Mouse (Mus musculus): ENCODE measurements around the gene Fes. TPM values are rescaled to one million over a fixed set of nuclear protein-coding genes. Genes with fewer than 3 reads are reported as not detected.

The Fes gene
- polyA plus RNA-seq, 1 experiment from 2014 or later, result 9.0 TPM

DNA sequence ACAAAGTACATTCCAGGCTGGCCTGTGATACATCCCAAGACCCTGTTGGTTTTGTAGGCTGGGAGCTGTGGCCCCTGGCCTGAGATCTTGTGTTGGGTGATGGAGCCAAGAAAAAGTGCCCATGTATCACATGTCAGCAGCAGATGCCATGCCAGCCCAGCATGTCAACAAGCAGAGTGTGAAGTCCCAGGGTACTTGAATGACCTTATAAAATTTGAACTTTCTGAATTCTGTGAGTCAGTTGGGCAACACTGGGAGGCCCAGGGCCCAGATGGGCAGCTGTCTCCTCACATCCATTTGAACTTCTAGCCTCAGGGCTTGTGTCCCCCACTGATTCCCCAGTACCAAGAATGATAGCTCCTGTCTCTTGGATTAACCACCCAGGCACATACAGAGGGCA, 29.9 kb upstream of the Fes start:
- Histone ChIP-seq H3K4me3 (no peak overlapping the region), H3K9ac (no peak overlapping the region), H3K4me1 (no peaks in the 10 kb centered on the region), H3K27ac (no peak overlapping the region), H3K36me3 (no peaks in the 10 kb centered on the region), H3K27me3 (replicated peaks) (no peaks in the 10 kb centered on the region), H3K4me2 (replicated peaks) (no peak overlapping the region), H3K9me3 (no peaks in the 10 kb centered on the region)
- no peak for ATAC-seq (ENCODE audit: low FRiP score, low read depth)

DNA sequence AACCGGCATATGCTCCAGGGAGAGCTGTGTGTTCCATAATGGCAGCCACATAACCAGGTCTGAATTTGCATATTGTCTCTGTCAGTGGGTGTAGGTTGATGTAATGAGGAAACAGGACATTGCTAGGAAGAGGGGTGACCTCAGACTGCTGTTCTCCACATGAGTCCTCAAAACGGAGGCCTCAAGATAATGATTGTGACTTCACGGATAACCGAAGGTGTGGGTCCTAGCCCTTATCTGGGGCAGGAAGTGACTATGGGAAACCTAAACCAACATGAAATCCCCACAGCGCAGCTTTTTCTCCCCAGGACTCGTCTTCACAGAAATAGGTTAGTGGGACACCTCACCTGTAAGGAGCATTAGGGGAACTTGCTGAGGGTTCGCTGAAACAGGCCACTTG, 29.2 kb upstream of the Fes start:
- Histone ChIP-seq H3K4me3 (no peak overlapping the region), H3K9me3 (no peaks in the 10 kb centered on the region), H3K9ac (no peak overlapping the region), H3K27ac (no peak overlapping the region), H3K4me1 (no peaks in the 10 kb centered on the region), H3K36me3 (no peaks in the 10 kb centered on the region), H3K27me3 (replicated peaks) (no peaks in the 10 kb centered on the region), H3K4me2 (replicated peaks) (no peak overlapping the region)
- 89% methylated on average over 7 of the region's 7 CpGs for WGBS
- ATAC-seq (ENCODE audit: low FRiP score, low read depth), result no peak

DNA sequence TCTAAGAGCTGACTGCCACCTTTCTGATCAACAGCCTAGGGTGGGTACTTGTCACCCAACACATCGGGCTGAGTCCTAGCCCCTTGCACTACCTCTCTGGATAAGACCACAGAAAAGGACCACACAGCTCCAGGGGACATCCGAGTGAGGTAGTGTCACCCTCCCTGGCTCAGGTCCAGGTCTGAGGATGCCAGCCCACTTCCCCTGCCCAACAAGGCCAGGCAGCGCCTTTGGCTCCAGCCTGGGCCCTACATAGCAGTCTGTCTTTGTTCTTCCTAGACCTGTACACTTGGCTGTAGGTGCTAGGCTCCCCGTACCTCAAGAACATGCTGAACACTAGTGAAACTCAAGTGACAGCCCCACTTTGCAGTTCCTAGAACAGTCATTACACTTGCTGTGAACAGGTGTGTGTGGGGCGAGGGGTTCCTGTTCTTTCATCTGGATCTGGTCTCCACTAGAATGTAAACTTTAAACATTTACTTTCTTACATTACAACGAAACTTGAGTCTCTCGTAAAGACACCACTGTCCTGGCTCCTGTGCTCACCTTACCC, 26.6 kb upstream of the Fes start:
- WGBS, result 86% methylated on average over 7 of the region's 7 CpGs
- Histone ChIP-seq H3K27ac (no peak overlapping the region), H3K4me1 (no peaks in the 10 kb centered on the region), H3K4me2 (replicated peaks) (no peak overlapping the region), H3K9me3 (no peaks in the 10 kb centered on the region), H3K27me3 (replicated peaks) (no peaks in the 10 kb centered on the region), H3K4me3 (no peak overlapping the region), H3K9ac (no peak overlapping the region), H3K36me3 (no peaks in the 10 kb centered on the region)
- no peak for ATAC-seq (ENCODE audit: low FRiP score, low read depth)

DNA sequence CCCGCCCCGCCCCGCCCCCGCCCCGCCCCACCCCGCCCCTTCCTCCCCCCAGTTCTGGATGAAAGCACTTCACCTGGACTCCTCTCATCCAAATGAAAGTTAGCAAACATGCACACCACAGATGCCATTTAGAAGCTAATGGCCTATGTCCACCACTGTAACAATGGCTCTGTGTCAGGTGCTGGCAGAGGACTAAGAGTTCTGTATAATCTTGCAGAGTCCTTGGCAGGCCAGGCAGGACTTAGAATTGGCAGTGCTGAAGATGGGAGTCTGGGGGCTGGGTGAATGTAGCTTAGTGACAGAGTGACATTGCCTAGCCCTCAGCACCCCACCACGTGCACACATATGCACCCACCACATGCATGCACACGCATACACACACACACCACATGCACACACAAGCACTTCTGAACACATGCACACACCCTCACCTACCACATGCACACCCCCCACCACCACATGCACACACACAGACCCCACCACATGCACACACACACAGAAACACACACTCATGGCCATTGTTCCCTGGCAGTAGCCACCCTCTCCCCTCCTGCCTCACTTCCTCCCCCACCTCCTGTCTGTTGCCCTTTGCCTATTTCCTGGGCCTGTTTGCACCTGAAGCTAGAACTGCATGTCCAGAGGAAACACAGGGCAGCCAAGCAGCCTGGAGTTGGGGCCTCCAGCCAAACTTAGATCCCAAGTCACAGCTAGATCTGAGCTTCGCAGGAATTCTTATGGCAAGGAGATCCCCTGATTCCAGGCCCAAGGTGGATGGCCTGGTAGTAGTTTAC, 26.0 kb upstream of the Fes start:
- no peaks in the 10 kb centered on the region for H3K4me1 ChIP-seq
- no peaks in the 10 kb centered on the region for H3K9me3 ChIP-seq
- 75% methylated on average over 9 of the region's 9 CpGs for WGBS
- H3K27ac ChIP-seq, result no peak overlapping the region
- no peak overlapping the region for H3K9ac ChIP-seq
- no peak overlapping the region for H3K4me3 ChIP-seq
- H3K4me2 ChIP-seq (replicated peaks), result no peak overlapping the region
- H3K36me3 ChIP-seq, result no peaks in the 10 kb centered on the region
- no peaks in the 10 kb centered on the region for H3K27me3 ChIP-seq (replicated peaks)
- no peak for ATAC-seq (ENCODE audit: low FRiP score, low read depth)

DNA sequence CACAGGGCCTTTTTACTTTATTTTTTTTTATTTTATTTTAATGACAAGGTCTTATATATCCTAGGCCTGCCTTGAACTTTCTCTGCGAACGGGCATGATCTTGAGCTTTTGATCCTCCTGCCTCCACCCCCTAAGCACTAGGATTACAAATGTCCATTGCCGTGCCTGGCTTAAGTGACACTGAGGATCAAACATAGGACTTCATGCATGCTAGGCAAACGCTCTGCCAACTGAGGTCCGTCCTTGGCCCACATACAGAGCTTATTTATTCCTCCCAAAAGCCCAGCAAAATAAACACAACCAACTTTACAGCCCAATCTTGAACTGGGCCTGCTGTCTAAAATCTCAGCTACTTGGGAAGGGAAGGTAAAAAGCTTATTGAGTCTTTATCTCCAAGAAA, 25.0 kb upstream of the Fes start:
- Histone ChIP-seq H3K4me2 (replicated peaks) (no peak overlapping the region), H3K27me3 (replicated peaks) (no peaks in the 10 kb centered on the region), H3K4me1 (no peaks in the 10 kb centered on the region), H3K4me3 (no peak overlapping the region), H3K36me3 (no peaks in the 10 kb centered on the region), H3K27ac (no peak overlapping the region), H3K9me3 (no peaks in the 10 kb centered on the region), H3K9ac (no peak overlapping the region)
- 85% methylated on average over 5 of the region's 5 CpGs for WGBS
- no peak for ATAC-seq (ENCODE audit: low FRiP score, low read depth)

DNA sequence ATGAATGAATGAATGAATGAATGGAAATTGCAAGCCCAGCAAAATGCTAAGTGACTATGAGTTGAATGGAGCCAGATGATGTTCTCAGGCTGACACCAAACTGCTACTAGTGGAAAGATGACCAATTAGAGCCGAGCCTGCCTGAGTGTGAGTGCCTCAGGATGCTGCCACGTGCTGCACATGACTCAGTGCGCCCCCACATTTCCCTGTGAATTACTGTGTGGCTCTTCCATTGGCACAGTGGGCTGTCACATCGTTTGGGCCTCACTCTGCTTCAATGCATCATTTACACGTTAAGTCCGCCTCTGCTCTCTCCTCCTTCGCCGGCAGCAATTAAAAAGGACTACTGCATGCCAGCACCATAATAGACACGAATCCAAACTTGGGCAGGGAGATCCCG, 24.5 kb upstream of the Fes start:
- Histone ChIP-seq H3K36me3 (no peaks in the 10 kb centered on the region), H3K4me2 (replicated peaks) (no peak overlapping the region), H3K4me1 (no peaks in the 10 kb centered on the region), H3K4me3 (no peak overlapping the region), H3K27me3 (replicated peaks) (no peaks in the 10 kb centered on the region), H3K9me3 (no peaks in the 10 kb centered on the region), H3K27ac (no peak overlapping the region), H3K9ac (no peak overlapping the region)
- no peak for ATAC-seq (ENCODE audit: low FRiP score, low read depth)
- 72% methylated on average over 10 of the region's 10 CpGs for WGBS

DNA sequence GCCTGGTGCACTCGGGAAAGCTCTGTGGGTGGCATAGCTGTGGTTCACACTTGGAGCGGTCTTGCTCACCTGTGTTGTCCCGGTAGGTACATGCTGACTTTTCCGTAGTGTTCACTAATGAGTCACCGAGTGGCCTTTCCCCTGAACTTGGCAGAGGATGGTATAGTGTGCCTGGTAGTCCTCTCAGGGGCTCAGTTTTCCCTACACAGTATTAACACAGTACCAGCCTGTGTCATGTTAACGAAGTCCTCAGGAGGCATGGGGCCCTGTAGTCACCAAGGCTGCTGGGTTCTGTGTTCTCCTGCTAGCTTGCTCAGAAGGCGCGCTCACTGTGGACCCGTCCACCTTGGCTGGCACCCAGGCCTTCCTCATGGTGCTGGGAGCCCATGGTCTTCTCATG, 22.6 kb upstream of the Fes start:
- Histone ChIP-seq H3K4me3 (no peak overlapping the region), H3K27ac (no peak overlapping the region), H3K4me1 (no peaks in the 10 kb centered on the region), H3K9me3 (no peaks in the 10 kb centered on the region), H3K9ac (no peak overlapping the region), H3K36me3 (no peaks in the 10 kb centered on the region), H3K4me2 (replicated peaks) (no peak overlapping the region), H3K27me3 (replicated peaks) (no peaks in the 10 kb centered on the region)
- no peak for ATAC-seq (ENCODE audit: low FRiP score, low read depth)
- WGBS, result 77% methylated on average over 9 of the region's 9 CpGs

DNA sequence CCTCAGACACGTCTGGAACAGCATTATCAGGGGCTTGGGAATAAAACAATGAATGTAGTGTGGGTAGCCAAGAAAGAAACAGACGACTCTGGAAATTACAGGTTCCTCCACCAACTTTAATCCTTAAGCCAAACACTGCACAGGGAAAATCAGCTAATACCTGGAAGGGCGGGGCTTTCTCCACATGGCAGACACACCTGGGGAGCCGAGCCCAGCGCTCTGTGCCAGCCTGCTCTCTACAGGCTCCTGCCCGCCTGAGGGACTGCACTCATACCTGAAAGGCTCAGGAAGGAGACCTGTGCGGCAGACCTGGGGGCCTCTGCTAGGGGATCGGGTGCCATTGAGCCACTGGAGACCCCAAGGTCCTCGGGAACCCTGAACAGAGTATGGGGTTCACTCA, 20.0 kb upstream of the Fes start:
- no peak overlapping the region for H3K4me2 ChIP-seq (replicated peaks)
- ATAC-seq (ENCODE audit: low FRiP score, low read depth), result no peak
- H3K27me3 ChIP-seq (replicated peaks), result peaks cover 14% of the 10 kb centered on the region
- no peaks in the 10 kb centered on the region for H3K4me1 ChIP-seq
- 81% methylated on average over 9 of the region's 9 CpGs for WGBS
- no peaks in the 10 kb centered on the region for H3K36me3 ChIP-seq
- H3K27ac ChIP-seq, result no peak overlapping the region
- no peak overlapping the region for H3K9ac ChIP-seq
- no peak overlapping the region for H3K4me3 ChIP-seq
- no peaks in the 10 kb centered on the region for H3K9me3 ChIP-seq

DNA sequence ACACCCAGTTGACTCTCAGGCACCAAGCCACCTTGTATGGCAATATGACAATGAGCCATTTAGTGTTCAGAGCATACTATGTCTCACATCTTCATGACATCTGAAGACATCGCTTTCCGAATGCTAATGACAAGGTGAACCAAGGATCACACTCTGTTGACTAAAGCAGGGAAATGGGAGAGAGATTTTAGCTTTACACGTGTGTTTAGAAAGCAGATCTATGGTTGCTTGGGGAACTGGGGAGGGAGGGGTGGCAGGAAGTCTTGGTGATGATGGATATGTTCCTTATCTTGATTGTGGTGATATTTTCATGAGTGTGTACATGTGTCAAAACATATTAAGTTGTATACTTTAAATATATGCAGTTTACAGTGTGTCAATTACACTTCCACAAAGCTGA, 18.4 kb upstream of the Fes start:
- Histone ChIP-seq H3K9ac (no peak overlapping the region), H3K4me1 (peaks cover 8% of the 10 kb centered on the region), H3K4me2 (replicated peaks) (no peak overlapping the region), H3K4me3 (no peak overlapping the region), H3K9me3 (no peaks in the 10 kb centered on the region), H3K27ac (no peak overlapping the region), H3K36me3 (no peaks in the 10 kb centered on the region), H3K27me3 (replicated peaks) (peaks cover 14% of the 10 kb centered on the region)
- WGBS, result 92% methylated on average over 3 of the region's 3 CpGs
- no peak for ATAC-seq (ENCODE audit: low FRiP score, low read depth)

DNA sequence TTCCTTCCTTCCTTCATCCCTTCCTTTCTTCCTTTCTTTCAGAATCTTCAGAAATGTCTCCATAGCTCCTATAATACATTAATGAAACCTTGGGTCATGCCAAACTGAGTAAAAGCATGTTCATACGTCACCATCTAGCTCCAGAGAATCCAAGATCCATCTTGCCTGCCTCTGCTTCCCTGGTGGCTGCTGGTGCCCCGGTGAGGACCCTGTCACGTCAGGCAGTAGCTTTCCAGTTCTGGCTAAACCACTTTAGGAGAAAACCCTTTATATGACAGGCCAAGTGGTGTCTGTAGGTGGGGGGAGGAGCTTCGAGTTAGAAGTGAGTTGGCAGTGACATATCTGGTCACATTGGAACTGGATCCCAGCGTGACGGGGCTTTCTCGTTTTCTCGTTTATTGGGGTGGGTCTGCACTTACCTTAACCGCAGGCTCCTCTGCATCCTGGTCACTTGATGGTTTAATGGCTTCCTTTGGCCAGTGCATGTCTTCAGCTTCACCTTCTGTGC, 17.5 kb upstream of the Fes start, which contains the start of gene Furin:
Furin (minus strand) TSS at position 249 of the 508 bp plus-strand sequence.
- H3K27ac ChIP-seq, result no peak within 1 kb of the TSS
- H3K9me3 ChIP-seq, result no peaks in the 10 kb centered on the region
- H3K36me3 ChIP-seq, result no peaks in the 10 kb centered on the region
- peaks cover 14% of the 10 kb centered on the region for H3K27me3 ChIP-seq (replicated peaks)
- H3K4me2 ChIP-seq (replicated peaks), result no peak within 1 kb of the TSS
- peaks cover 16% of the 10 kb centered on the region for H3K4me1 ChIP-seq
- WGBS, result 73% methylated on average over 9 of the region's 9 CpGs
- no peak within 1 kb of the TSS for H3K4me3 ChIP-seq
- H3K9ac ChIP-seq, result no peak within 1 kb of the TSS
- no peak for ATAC-seq (ENCODE audit: low FRiP score, low read depth)

DNA sequence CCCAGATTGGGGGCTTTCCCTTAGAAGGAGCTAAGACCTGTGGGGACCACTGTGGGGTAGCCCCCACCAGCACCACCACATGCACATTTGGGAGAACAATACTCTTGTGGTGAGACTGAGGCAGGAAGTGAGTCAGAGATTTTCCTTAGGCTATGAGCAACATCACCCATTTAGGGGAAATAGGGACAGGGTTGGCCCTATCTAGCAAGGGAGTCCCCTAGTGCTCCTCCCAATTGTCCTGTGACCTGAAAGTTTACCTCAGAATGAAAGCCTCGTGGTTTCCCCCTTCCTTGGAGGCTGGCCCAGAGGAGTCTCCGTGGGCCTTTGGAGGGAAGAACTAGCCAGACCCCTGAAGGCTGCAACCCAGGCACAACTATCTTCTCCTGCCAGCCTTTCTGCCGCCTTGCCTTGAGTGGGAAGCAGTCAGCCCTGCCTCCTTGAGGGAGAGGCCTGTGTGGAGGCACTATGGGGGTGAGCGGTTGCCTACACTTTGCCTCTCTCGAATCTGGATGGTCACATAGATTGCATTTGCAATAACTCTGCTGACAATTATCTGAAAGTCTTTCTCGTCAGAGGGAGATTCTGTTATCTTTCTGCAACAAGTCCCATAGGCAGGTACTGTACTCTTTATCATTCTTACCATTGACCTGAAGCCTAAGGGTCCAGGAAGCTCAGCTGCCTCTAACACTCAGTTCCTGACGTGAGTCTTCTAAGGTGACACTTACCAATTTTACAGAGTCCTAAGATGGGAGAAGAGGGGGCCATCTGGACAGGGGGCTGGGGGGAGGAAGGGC, 16.6 kb upstream of the Fes start:
- H3K27ac ChIP-seq, result no peak overlapping the region

DNA sequence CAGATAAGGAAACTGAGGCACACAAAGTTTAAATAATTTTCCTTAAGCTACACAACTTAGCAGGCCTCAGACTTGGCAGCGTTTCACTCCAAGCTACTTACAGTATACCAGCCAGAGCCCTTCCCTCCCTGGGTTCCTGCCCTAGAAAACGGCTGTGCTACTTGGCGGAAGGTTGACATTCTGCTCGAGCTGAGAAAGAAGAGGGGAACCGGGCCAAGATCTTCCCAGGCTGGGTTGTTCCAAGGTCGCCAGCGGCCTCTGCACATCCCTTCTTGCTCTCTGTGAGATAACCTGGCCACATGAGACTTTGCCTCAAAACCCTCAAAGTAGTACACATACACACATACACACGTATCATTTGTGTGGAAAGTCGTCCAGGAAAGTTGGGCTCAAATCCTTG, 15.8 kb upstream of the Fes start:
- Histone ChIP-seq H3K4me3 (no peak overlapping the region), H3K4me1 (peaks cover 21% of the 10 kb centered on the region)
- no peak for ATAC-seq (ENCODE audit: low FRiP score, low read depth)

More for the DNA sequence above, 16.6 kb upstream of the Fes start:
- Histone ChIP-seq H3K36me3 (no peaks in the 10 kb centered on the region), H3K9me3 (no peaks in the 10 kb centered on the region), H3K27me3 (replicated peaks) (peaks cover 14% of the 10 kb centered on the region), H3K9ac (no peak overlapping the region), H3K4me3 (no peak overlapping the region), H3K4me1 (peaks cover 21% of the 10 kb centered on the region), H3K4me2 (replicated peaks) (no peak overlapping the region)
- ATAC-seq (ENCODE audit: low FRiP score, low read depth), result no peak
- WGBS, result 70% methylated on average over 7 of the region's 7 CpGs

More for the DNA sequence above, 15.8 kb upstream of the Fes start:
- Histone ChIP-seq H3K27ac (no peak overlapping the region), H3K9ac (no peak overlapping the region), H3K9me3 (no peaks in the 10 kb centered on the region), H3K36me3 (no peaks in the 10 kb centered on the region), H3K4me2 (replicated peaks) (peak overlapping the region; percentile 85), H3K27me3 (replicated peaks) (peaks cover 14% of the 10 kb centered on the region)
- WGBS, result 59% methylated on average over 9 of the region's 9 CpGs

Data from neural tube, embryonic 12.5 days (tissue).